Mouse (Mus musculus): Measurements from ENCODE around the gene Ahrr. TPM values are rescaled to one million over a fixed set of nuclear protein-coding genes. Genes with fewer than 3 reads are reported as not detected.

Ahrr gene
- total RNA-seq (2021), result 1 to 10 TPM in 1 of 2 experiments, under 1 TPM in 1; 0.86 to 1.2 TPM
- long read RNA-seq, experiment 1, partial matches to known transcripts, result 0 of 2 reads
- long read RNA-seq, experiment 1, other reads (novel, unspliced or antisense), result 2 of 2 reads
- long read RNA-seq, experiment 2, result 0 reads

DNA sequence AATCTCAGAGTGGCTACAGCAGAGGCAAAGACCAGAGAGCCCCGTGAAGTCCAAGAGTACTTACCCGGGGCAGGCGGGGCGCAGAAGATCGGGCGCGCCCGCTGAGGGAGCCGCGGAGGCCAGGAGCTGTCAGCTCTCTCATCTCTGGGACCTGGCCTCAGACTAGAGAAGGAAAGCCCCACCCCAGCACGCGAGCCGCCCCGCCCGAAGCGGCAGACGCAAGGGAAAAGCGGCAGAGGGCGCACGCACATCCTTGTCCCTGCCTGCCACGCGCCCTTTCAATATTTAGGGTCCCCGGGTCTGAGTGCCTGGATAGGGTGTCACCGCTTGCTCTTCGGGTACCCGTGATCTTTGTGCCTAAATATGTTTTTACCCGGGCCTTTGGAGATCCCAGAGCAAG, at the start of gene Ahrr:
Gene Ahrr, minus strand, starts transcription at position 165 of the 400 bp plus-strand sequence.
- peak in 1 of 2 experiments; percentile 40 for DNase-seq (ENCODE audit: low spot score in 2 of 2)
- intact Hi-C loops (cut with DNase I), result loop anchor here (10.0 kb wide), 1 partner anchor 577 kb away; no protein-coding TSS in a partner anchor

- peak; percentile 30 to 42 for DNase-seq (ENCODE audit: low spot score in 2 of 2)
- intact Hi-C loops (cut with DNase I), result loop anchor here (10.0 kb wide), 1 partner anchor 194 kb away; no protein-coding TSS in a partner anchor
These were observed 48.9 kb upstream of the Ahrr start for GRCm38 (mm10) chr13:74341036-74341435.

- intact Hi-C loops (cut with DNase I), result no loop called here
- no peak for DNase-seq (ENCODE audit: low spot score in 2 of 2)
These were observed 37.2 kb upstream of the Ahrr start for GRCm38 (mm10) chr13:74329321-74329720.

DNA sequence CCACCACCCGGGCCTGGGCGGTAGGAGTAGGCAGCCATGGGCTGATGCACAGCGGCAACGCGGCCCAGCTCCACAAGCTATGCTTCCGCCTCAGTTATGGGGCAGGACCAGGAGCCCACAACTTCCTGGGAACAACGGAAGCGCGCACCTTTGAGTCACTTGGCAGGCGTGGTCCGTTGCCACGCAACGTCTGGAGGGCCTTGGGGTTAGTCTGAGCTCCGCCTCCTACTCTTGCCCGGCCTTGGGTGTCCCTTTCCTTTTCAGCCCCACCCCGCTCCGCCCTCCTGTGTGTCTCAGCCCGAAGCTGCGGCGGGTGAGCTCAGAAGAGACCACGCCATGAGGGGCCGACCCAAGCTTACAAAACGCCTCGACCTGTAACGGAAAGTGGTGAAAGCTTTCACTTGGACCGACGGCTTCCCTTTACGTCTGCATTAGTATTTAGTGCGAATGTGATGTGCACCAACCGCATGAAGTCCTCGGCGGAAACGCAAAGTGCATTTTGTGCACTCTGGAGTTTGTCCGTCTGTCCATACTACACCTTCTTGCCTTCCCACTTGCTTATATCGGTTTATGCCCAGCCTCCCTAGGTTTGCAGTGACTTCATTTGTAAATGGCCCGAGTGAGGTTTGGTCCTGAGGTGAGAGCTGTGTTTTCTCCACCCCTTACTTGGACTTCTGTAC, 25.2 kb upstream of the Ahrr start, which contains the start of gene Pdcd6:
Gene Pdcd6, minus strand, starts transcription at position 411 of the 680 bp plus-strand sequence.
- intact Hi-C loops (cut with DNase I), result no loop called here
- peak; percentile 86 to 89 for DNase-seq (ENCODE audit: low spot score in 2 of 2)

- intact Hi-C loops (cut with DNase I), result no loop called here
- no peak for DNase-seq (ENCODE audit: low spot score in 2 of 2)
These were observed 24.6 kb upstream of the Ahrr start for GRCm38 (mm10) chr13:74316789-74317169.

- no peak for DNase-seq (ENCODE audit: low spot score in 2 of 2)
- intact Hi-C loops (cut with DNase I), result no loop called here
These were observed 24.3 kb upstream of the Ahrr start for GRCm38 (mm10) chr13:74316386-74316785.

DNA sequence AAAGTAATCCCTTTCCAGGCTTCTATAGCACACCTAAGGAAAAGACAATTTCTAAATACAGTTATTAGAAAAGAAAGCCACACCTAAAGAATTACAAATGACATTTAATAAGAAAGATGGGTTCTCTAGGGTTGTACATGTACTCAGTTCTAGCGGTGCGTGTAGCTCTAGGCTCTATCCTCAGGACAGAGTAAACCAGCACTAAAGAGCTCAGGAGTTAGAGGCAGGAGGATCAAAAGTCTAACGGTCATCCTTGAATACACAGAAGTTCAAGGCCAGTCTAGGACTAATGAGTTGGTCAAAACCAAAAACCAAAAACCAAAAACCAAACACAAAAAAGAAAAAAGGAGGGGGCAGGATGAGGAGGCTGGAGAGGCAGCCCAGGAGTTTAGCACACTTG, 22.5 kb upstream of the Ahrr start:
- intact Hi-C loops (cut with DNase I), result no loop called here

GRCm38 (mm10) chr13:74305780-74306179, 13.6 kb upstream of the Ahrr start:
- no peak for DNase-seq (ENCODE audit: low spot score in 2 of 2)
- intact Hi-C loops (cut with DNase I), result no loop called here

More for the DNA sequence above, 22.5 kb upstream of the Ahrr start:
- no peak for DNase-seq (ENCODE audit: low spot score in 2 of 2)

GRCm38 (mm10) chr13:74305380-74305779, 13.2 kb upstream of the Ahrr start:
- DNase-seq (ENCODE audit: low spot score in 2 of 2), result no peak
- intact Hi-C loops (cut with DNase I), result no loop called here

GRCm38 (mm10) chr13:74302050-74303037, 10.2 kb upstream of the Ahrr start:
- intact Hi-C loops (cut with DNase I), result loop anchor here (5.0 kb wide), 2 partner anchors 110 to 330 kb away; no protein-coding TSS in a partner anchor
- no peak for DNase-seq (ENCODE audit: low spot score in 2 of 2)

GRCm38 (mm10) chr13:74301607-74301984, 9.5 kb upstream of the Ahrr start:
- intact Hi-C loops (cut with DNase I), result loop anchor here (1.0 to 5.0 kb wide), 3 partner anchors 109 to 329 kb away; no protein-coding TSS in a partner anchor
- DNase-seq (ENCODE audit: low spot score in 2 of 2), result no peak

GRCm38 (mm10) chr13:74300925-74301606, 8.9 kb upstream of the Ahrr start:
- peak; percentile 82 to 84 for DNase-seq (ENCODE audit: low spot score in 2 of 2)
- intact Hi-C loops (cut with DNase I), result loop anchor here (1.0 to 5.0 kb wide), 3 partner anchors 109 to 329 kb away; no protein-coding TSS in a partner anchor

- intact Hi-C loops (cut with DNase I), result loop anchor here (10.0 kb wide), 1 partner anchor 582 kb away; no protein-coding TSS in a partner anchor
These were observed 4.2 kb upstream of the Ahrr start for GRCm38 (mm10) chr13:74296376-74296775.

DNA sequence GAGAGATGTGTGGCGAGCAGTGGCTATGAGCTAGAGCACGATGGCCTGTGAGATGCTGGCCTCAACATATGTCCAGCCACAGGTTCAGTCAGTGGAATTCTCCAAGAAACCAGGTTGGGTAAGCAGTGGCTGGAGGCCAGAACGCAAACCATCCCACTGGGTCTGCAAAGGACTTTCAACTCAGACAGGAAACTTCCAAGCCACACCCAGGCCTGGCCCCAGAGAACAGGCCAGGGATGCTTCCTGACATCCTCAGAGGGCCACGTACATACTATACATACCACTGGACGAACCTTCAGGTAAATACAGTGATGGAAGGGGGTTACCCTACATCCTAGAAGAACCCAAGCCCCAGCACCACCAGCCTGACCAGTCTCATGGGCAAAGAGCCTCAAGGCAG, 2.5 kb downstream of the Ahrr start:
- no peak for DNase-seq (ENCODE audit: low spot score in 2 of 2)
- intact Hi-C loops (cut with DNase I), result loop anchor here (10.0 kb wide), 1 partner anchor 575 kb away; no protein-coding TSS in a partner anchor

More at GRCm38 (mm10) chr13:74296376-74296775, 4.2 kb upstream of the Ahrr start:
- DNase-seq (ENCODE audit: low spot score in 2 of 2), result no peak

DNA sequence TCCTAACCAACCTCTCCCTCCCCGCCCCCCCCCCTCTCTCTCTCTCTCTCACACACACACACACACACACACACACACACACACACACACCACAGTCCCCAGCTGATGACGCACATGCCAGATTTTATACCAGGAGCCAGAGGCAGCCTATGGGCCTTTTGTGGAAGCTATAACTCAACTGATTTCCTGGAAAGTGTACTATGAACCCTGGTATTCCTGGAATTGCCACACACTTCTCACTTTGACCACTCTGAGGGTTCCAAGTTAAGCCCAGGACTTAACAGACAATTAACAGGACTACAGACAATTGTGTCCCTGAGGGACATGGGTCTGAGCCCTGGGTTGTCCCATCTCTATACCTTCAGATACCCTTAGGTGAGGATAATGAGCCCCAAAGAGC, 9.8 kb downstream of the Ahrr start:
- intact Hi-C loops (cut with DNase I), result no loop called here
- no peak for DNase-seq (ENCODE audit: low spot score in 2 of 2)

GRCm38 (mm10) chr13:74275726-74276125, 16.4 kb downstream of the Ahrr start:
- intact Hi-C loops (cut with DNase I), result no loop called here
- DNase-seq (ENCODE audit: low spot score in 2 of 2), result no peak

DNA sequence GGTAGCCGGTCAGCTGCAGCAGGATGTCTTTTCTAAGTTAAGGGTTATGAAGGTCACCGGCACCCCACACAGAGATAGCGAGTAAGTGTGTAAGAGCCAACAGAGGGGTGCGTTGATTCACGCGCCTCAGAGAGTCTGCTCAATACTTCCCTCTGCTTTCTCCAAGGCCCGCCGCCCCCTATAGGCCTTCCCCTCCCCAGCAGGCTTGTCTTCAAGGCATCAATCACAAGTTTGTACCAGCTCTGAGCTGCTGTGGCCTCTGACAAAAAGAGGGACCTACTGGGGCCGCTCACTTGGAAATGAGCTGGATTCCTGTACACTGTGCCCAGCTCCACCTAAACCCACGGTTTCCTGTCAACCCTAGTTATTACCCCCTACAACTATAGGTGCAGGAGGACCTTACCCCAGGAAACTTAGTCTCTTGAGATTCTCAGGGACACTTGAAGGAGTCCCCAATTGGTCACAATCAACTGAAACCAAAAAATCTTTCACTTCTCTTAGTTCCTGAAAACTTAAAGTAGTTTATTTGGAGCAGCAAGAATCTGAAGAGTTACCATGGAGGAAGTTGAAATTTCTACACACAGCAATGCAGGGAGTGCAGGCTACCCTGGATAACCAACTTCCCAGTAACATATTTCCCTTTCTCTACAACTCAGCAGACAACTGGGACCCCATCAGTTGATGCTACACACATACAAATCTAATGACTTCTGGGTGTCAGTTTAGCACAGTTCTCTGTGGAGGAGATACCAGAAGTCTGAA, 31.7 kb downstream of the Ahrr start:
- peak; percentile 36 to 56 for DNase-seq (ENCODE audit: low spot score in 2 of 2)
- intact Hi-C loops (cut with DNase I), result no loop called here
